Mouse (Mus musculus): ENCODE data around the gene Triobp. TPM values are rescaled to one million over a fixed set of nuclear protein-coding genes. Genes with fewer than 3 reads are reported as not detected.

Triobp gene
- polyA plus RNA-seq, 1 experiment from 2014 or later: 16.3 TPM

Small RNA genes within 50 kb of the gene (microRNA-seq; reads per million reads assigned to microRNA genes)
- gene Mir6956 (ENCODE audit: borderline number of aligned reads): 1.2 reads per million

Other genes starting within 250 kb of the Triobp start
- 0.91 and 1.3 TPM in 2 replicates for gene Elfn2, start 229.0 kb upstream of the Triobp start, polyA plus RNA-seq (2015; fragmentation: Nextera tagmentation; extraction: Ambion mirVana)
- gene Mfng, start 174.2 kb upstream of the Triobp start, polyA plus RNA-seq (2015; fragmentation: Nextera tagmentation; extraction: Ambion mirVana): 55.2 TPM in 2 replicates
- 2.6 and 2.8 TPM in 2 replicates for gene Card10, start 144.7 kb upstream of the Triobp start, polyA plus RNA-seq (2015; fragmentation: Nextera tagmentation; extraction: Ambion mirVana)
- 3.9 and 4.0 TPM in 2 replicates for gene Cdc42ep1, start 105.1 kb upstream of the Triobp start, polyA plus RNA-seq (2015; fragmentation: Nextera tagmentation; extraction: Ambion mirVana)
- gene Lgals2, start 92.2 kb upstream of the Triobp start, polyA plus RNA-seq (2015; fragmentation: Nextera tagmentation; extraction: Ambion mirVana): 3.3 and 5.1 TPM in 2 replicates
- 42.4 and 42.5 TPM in 2 replicates for gene Gga1, start 70.5 kb upstream of the Triobp start, polyA plus RNA-seq (2015; fragmentation: Nextera tagmentation; extraction: Ambion mirVana)
- 0.10 and 0.32 TPM in 2 replicates for gene Gm49510, start 48.1 kb upstream of the Triobp start, polyA plus RNA-seq (2015; fragmentation: Nextera tagmentation; extraction: Ambion mirVana)
- 27.7 and 39.1 TPM in 2 replicates for gene Sh3bp1, start 48.0 kb upstream of the Triobp start, polyA plus RNA-seq (2015; fragmentation: Nextera tagmentation; extraction: Ambion mirVana)
- gene Pdxp, start 33.8 kb upstream of the Triobp start, polyA plus RNA-seq (2015; fragmentation: Nextera tagmentation; extraction: Ambion mirVana): 16.3 and 16.5 TPM in 2 replicates
- gene Lgals1, start 21.0 kb upstream of the Triobp start, polyA plus RNA-seq (2015; fragmentation: Nextera tagmentation; extraction: Ambion mirVana): 598 and 732 TPM in 2 replicates
- gene Nol12, start 12.8 kb upstream of the Triobp start, polyA plus RNA-seq (2015; fragmentation: Nextera tagmentation; extraction: Ambion mirVana): 59.3 and 59.9 TPM in 2 replicates
- gene H1f0, start 80.7 kb downstream of the Triobp start, polyA plus RNA-seq (2015; fragmentation: Nextera tagmentation; extraction: Ambion mirVana): 303 and 311 TPM in 2 replicates
- 0.14 and 0.21 TPM in 2 replicates for gene Galr3, start 94.2 kb downstream of the Triobp start, polyA plus RNA-seq (2015; fragmentation: Nextera tagmentation; extraction: Ambion mirVana)
- gene Ankrd54, start 115.2 kb downstream of the Triobp start, polyA plus RNA-seq (2015; fragmentation: Nextera tagmentation; extraction: Ambion mirVana): 60.0 and 62.6 TPM in 2 replicates
- 200 and 212 TPM in 2 replicates for gene Eif3l, start 127.5 kb downstream of the Triobp start, polyA plus RNA-seq (2015; fragmentation: Nextera tagmentation; extraction: Ambion mirVana)
- gene Micall1, start 161.2 kb downstream of the Triobp start, polyA plus RNA-seq (2015; fragmentation: Nextera tagmentation; extraction: Ambion mirVana): 3.3 and 4.6 TPM in 2 replicates
- gene Polr2f, start 193.3 kb downstream of the Triobp start, polyA plus RNA-seq (2015; fragmentation: Nextera tagmentation; extraction: Ambion mirVana): 284 and 300 TPM in 2 replicates
- gene 1700088E04Rik, start 193.5 kb downstream of the Triobp start, polyA plus RNA-seq (2015; fragmentation: Nextera tagmentation; extraction: Ambion mirVana): 2.4 and 4.0 TPM in 2 replicates
- 0.08 and 0.26 TPM in 2 replicates for gene Sox10, start 217.5 kb downstream of the Triobp start, polyA plus RNA-seq (2015; fragmentation: Nextera tagmentation; extraction: Ambion mirVana)

All from thymus, postnatal 0 days (tissue).